In genomic region chr5:88643491-88643890, GRCm38 (mm10) we compare ENCODE assay signal across 14 mouse cellular contexts. TPM values are rescaled to one million over a fixed set of nuclear protein-coding genes. Genes with fewer than 3 reads are reported as not detected.
DNase-seq lines count a peak whose midpoint lies in the region; ATAC-seq lines count a peak whose summit lies in the region.
"Had no signal": no experiment of that assay in that cellular context is flagged by ENCODE, and none has a peak within 500 bp of the region (broad histone marks: within the 10 kb centered on the region; RNA-seq: fewer than 3 reads in every experiment).

No protein-coding gene starts in this region.

- 92% methylated on average over 9 of the region's 9 CpGs for WGBS in kidney, embryonic 14.5 days
- WGBS in midbrain, embryonic 16.5 days, result 94% methylated on average over 9 of the region's 9 CpGs
- 91% methylated on average over 9 of the region's 9 CpGs for WGBS in forebrain, embryonic 12.5 days

- H3K27me3 ChIP-seq in kidney, embryonic 14.5 days (ENCODE audit: control insufficient read depth, insufficient read depth, low read length), result no peaks in the 10 kb centered on the region
- no peaks in the 10 kb centered on the region for H3K27me3 ChIP-seq in midbrain, embryonic 16.5 days (ENCODE audit: control insufficient read depth, insufficient read depth, low read depth, low read length)
- H3K27me3 ChIP-seq in forebrain, embryonic 12.5 days, result no peaks in the 10 kb centered on the region
- H3K27me3 ChIP-seq: hindbrain, embryonic 13.5 days had no signal

- H3K4me1 ChIP-seq in kidney, embryonic 14.5 days (ENCODE audit: control insufficient read depth, insufficient read depth, low read length), result no peaks in the 10 kb centered on the region
- no peaks in the 10 kb centered on the region for H3K4me1 ChIP-seq in midbrain, embryonic 16.5 days (ENCODE audit: control insufficient read depth, insufficient read depth, low read length)
- H3K4me1 ChIP-seq in forebrain, embryonic 12.5 days, result no peaks in the 10 kb centered on the region
- H3K4me1 ChIP-seq: hindbrain, embryonic 13.5 days had no signal

- DNase-seq in kidney, adult 9 months, result peak; percentile 49
- peak; percentile 91 for DNase-seq in adrenal gland, adult 2 months
- DNase-seq in gastrocnemius, adult 18-20 months (ENCODE audit: low spot score), result peak; percentile 54
- DNase-seq: cerebellum, adult 9-10 months; thymus, postnatal 36 days had no signal

- no peak overlapping the region for H3K4me2 ChIP-seq in kidney, embryonic 14.5 days (replicated peaks; ENCODE audit: low read depth, low read length)
- H3K4me2 ChIP-seq in midbrain, embryonic 16.5 days (ENCODE audit: low read length), result no peak overlapping the region
- H3K4me2 ChIP-seq in forebrain, embryonic 12.5 days, result no peak overlapping the region
- H3K4me2 ChIP-seq: hindbrain, embryonic 13.5 days; midbrain, embryonic 11.5 days had no signal

- no peak for ATAC-seq in kidney, embryonic 14.5 days (ENCODE audit: low FRiP score, low TSS enrichment)
- ATAC-seq in megakaryocyte-erythroid progenitor cell, adult 5-6 weeks (replicated peaks; ENCODE audit: low FRiP score, low TSS enrichment, poor library complexity, severe bottlenecking), result 0 out of 2 replicates have a peak, but pooled peaks have one; percentile 26
- no peak for ATAC-seq in midbrain, embryonic 16.5 days
- ATAC-seq in forebrain, embryonic 12.5 days (ENCODE audit: low FRiP score), result no peak
- ATAC-seq: forebrain, embryonic 16.5 days; intestine, postnatal 0 days had no signal

- H3K9ac ChIP-seq in kidney, embryonic 14.5 days (ENCODE audit: low read depth, low read length), result no peak overlapping the region
- H3K9ac ChIP-seq in midbrain, embryonic 16.5 days (ENCODE audit: low read depth, low read length), result no peak overlapping the region
- no peak overlapping the region for H3K9ac ChIP-seq in forebrain, embryonic 12.5 days
- H3K9ac ChIP-seq: hindbrain, embryonic 13.5 days had no signal

- no peak overlapping the region for H3K4me3 ChIP-seq in kidney, embryonic 14.5 days (ENCODE audit: low read length)
- no peak overlapping the region for H3K4me3 ChIP-seq in midbrain, embryonic 16.5 days (ENCODE audit: low read depth, low read length)
- no peak overlapping the region for H3K4me3 ChIP-seq in forebrain, embryonic 12.5 days (replicated peaks)
- H3K4me3 ChIP-seq: hindbrain, embryonic 13.5 days; layer of hippocampus, adult 2 months had no signal

- peaks cover 55% of the 10 kb centered on the region for H3K36me3 ChIP-seq in kidney, embryonic 14.5 days (ENCODE audit: control insufficient read depth, insufficient read depth, low read length)
- peaks cover 59% of the 10 kb centered on the region for H3K36me3 ChIP-seq in midbrain, embryonic 16.5 days (ENCODE audit: control insufficient read depth, insufficient read depth, low read length)
- H3K36me3 ChIP-seq in forebrain, embryonic 12.5 days (replicated peaks), result peaks cover 82% of the 10 kb centered on the region

- no peak overlapping the region for H3K27ac ChIP-seq in kidney, embryonic 14.5 days (ENCODE audit: low read depth, low read length)
- no peak overlapping the region for H3K27ac ChIP-seq in midbrain, embryonic 16.5 days (ENCODE audit: low read length)
- no peak overlapping the region for H3K27ac ChIP-seq in forebrain, embryonic 12.5 days
- H3K27ac ChIP-seq: hindbrain, embryonic 13.5 days; layer of hippocampus, adult 2 months had no signal

- no peaks in the 10 kb centered on the region for H3K9me3 ChIP-seq in kidney, embryonic 14.5 days (ENCODE audit: control insufficient read depth, low read length)
- no peaks in the 10 kb centered on the region for H3K9me3 ChIP-seq in midbrain, embryonic 16.5 days (replicated peaks; ENCODE audit: control insufficient read depth, low read length, poor library complexity, severe bottlenecking)
- H3K9me3 ChIP-seq in forebrain, embryonic 12.5 days, result no peaks in the 10 kb centered on the region
- H3K9me3 ChIP-seq: hindbrain, embryonic 13.5 days had no signal

RNA-seq across cellular contexts. Expression of gene Grsf1, which starts 32.5 kb away (rescaled TPM):
- polyA plus RNA-seq in kidney, embryonic 14.5 days (2014; fragmentation: Nextera tagmentation; extraction: Ambion mirVana), result 59.6 and 78.4 TPM in 2 replicates
- total RNA-seq in adrenal gland, adult 2 months (2021), result 100 to 1,000 TPM; 123 to 142 TPM
- 118 and 135 TPM in 2 replicates for polyA plus RNA-seq in adrenal gland, adult 2 months (2012; rRNA removed)
- 100 to 1,000 TPM; 142 to 143 TPM for total RNA-seq in gastrocnemius, adult 18-20 months (2021)
- 65.0 and 69.2 TPM in 2 replicates for total RNA-seq in megakaryocyte-erythroid progenitor cell, adult 5-6 weeks (2014; fragmentation: Nextera tagmentation)
- total RNA-seq in megakaryocyte-erythroid progenitor cell, adult 5-6 weeks (2017), result 106 and 108 TPM in 2 replicates
- 57.0 and 60.5 TPM in 2 replicates for polyA plus RNA-seq in midbrain, embryonic 16.5 days (2015; fragmentation: Nextera tagmentation; extraction: Ambion mirVana)
- 99.9 and 103 TPM in 2 replicates for polyA plus RNA-seq in forebrain, embryonic 12.5 days (2016; fragmentation: Nextera tagmentation; extraction: Ambion mirVana)
